Mouse (Mus musculus): ENCODE data around the gene Nadk. TPM values are rescaled to one million over a fixed set of nuclear protein-coding genes. Genes with fewer than 3 reads are reported as not detected.

Nadk gene
- polyA plus RNA-seq, 1 experiment from 2014 or later, result 116 TPM

DNA sequence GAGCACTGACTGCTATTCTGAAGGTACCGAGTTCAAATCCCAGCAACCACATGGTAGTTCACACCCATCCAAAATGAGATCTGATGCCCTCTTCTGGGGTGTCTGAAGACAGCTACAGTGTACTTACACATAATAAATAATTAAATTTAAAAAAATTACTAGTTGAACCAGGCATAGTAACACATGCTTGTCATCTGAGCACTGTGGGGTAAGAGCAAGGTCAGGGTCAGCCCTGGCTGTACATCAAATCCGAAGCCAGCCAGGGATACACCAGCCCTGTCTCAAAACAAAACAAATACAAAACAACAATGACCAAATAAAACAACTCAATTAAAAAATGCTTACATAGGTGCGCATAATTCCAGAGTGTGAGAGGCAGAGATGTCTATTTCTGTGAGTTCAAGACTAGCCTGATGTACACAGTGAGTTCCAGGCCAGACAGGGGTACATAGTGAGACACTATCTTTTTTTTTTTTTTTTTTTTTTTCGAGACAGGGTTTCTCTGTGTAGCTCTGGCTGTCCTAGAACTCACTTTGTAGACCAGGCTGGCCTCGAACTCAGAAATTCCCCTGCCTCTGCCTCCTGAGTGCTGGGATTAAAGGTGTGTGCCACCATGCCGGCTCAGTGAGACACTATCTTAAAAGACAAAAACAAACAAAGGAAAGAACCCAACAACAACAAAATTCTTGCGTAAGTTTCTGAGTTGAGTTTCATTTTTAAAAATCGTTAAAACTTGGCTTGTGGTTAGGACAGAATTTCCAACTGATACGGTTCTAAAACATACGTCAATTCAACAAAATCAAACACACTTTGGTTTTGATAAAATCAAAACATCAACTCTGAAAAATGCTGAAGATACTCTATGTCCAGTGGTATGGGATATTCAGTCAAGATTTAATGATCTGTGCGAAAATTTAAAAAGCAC lies 38.0 kb downstream of the Nadk start:
- no peak for DNase-seq (ENCODE audit: low spot score)

GRCm38 (mm10) chr4:155601091-155601996 lies 39.2 kb downstream of the Nadk start, which contains the start of gene Slc35e2:
Gene Slc35e2, plus strand, starts transcription at chr4:155601416.
- DNase-seq (ENCODE audit: low spot score), result peak; percentile 98
- H3K4me3 ChIP-seq, result peak within 1 kb of the TSS; percentile 97
- H3K4me1 ChIP-seq, result peaks cover 19% of the 10 kb centered on the region

More for the DNA sequence above, 38.0 kb downstream of the Nadk start:
- Histone ChIP-seq H3K4me1 (peaks cover 19% of the 10 kb centered on the region), H3K27ac (peak overlapping the region; percentile 100), H3K4me3 (peak overlapping the region; percentile 97), H3K9me3 (replicated peaks) (no peaks in the 10 kb centered on the region), H3K27me3 (ENCODE audit: low read depth, poor library complexity, severe bottlenecking) (no peaks in the 10 kb centered on the region), H3K36me3 (peaks cover 25% of the 10 kb centered on the region)
- WGBS, result 92% methylated on average over 11 of the region's 11 CpGs

GRCm38 (mm10) chr4:155601997-155602456 lies 39.8 kb downstream of the Nadk start:
- Histone ChIP-seq H3K4me1 (peaks cover 19% of the 10 kb centered on the region), H3K36me3 (peaks cover 44% of the 10 kb centered on the region), H3K27ac (peak overlapping the region; percentile 100), H3K27me3 (ENCODE audit: low read depth, poor library complexity, severe bottlenecking) (no peaks in the 10 kb centered on the region), H3K9me3 (replicated peaks) (no peaks in the 10 kb centered on the region), H3K4me3 (peak overlapping the region; percentile 97)
- no peak for DNase-seq (ENCODE audit: low spot score)
- WGBS, result 3% methylated on average over 31 of the region's 31 CpGs

More at GRCm38 (mm10) chr4:155601091-155601996, 39.2 kb downstream of the Nadk start, which contains the start of gene Slc35e2:
- Histone ChIP-seq H3K27ac (peak within 1 kb of the TSS; percentile 100), H3K36me3 (peaks cover 37% of the 10 kb centered on the region), H3K9me3 (replicated peaks) (no peaks in the 10 kb centered on the region), H3K27me3 (ENCODE audit: low read depth, poor library complexity, severe bottlenecking) (no peaks in the 10 kb centered on the region)
- WGBS, result under 1% methylated on average over 60 of the region's 65 CpGs

- Histone ChIP-seq H3K27ac (no peak overlapping the region), H3K9me3 (replicated peaks) (no peaks in the 10 kb centered on the region), H3K4me1 (peaks cover 19% of the 10 kb centered on the region), H3K36me3 (peaks cover 51% of the 10 kb centered on the region), H3K27me3 (ENCODE audit: low read depth, poor library complexity, severe bottlenecking) (no peaks in the 10 kb centered on the region), H3K4me3 (peak overlapping the region; percentile 97)
- WGBS, result 98% methylated on average over 1 of the region's 1 CpGs
- no peak for DNase-seq (ENCODE audit: low spot score)
Measured at GRCm38 (mm10) chr4:155602753-155603152, 40.6 kb downstream of the Nadk start.

GRCm38 (mm10) chr4:155603801-155604200 lies 41.6 kb downstream of the Nadk start:
- Histone ChIP-seq H3K4me1 (peaks cover 14% of the 10 kb centered on the region), H3K9me3 (replicated peaks) (no peaks in the 10 kb centered on the region), H3K36me3 (peaks cover 56% of the 10 kb centered on the region), H3K27me3 (ENCODE audit: low read depth, poor library complexity, severe bottlenecking) (no peaks in the 10 kb centered on the region), H3K4me3 (no peak overlapping the region), H3K27ac (no peak overlapping the region)
- no peak for DNase-seq (ENCODE audit: low spot score)
- WGBS, result 95% methylated on average over 6 of the region's 6 CpGs

- peaks cover 65% of the 10 kb centered on the region for H3K36me3 ChIP-seq
- WGBS, result 96% methylated on average over 4 of the region's 4 CpGs
Measured at GRCm38 (mm10) chr4:155605132-155605531, 43.0 kb downstream of the Nadk start.

DNA sequence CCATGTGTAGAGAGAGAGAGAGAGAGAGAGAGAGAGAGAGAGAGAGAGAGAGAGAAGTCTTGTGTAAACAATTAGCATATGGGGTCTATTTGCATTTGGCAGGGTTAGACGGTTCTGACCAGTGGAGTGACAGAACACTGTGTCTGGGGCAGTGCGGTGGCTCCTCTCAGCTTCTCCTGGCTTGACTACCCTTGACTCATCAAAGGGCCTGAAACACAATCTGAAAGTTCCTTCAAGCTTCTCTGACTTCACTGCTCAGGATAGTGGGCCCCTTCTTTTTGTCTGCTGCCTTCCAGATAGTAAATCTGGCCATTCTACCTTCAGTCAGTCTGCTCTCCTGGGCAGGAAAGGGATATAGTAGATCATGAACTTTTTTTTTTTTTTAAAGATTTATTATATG lies 44.6 kb downstream of the Nadk start:
- Histone ChIP-seq H3K4me3 (no peak overlapping the region), H3K4me1 (peaks cover 11% of the 10 kb centered on the region), H3K36me3 (peaks cover 80% of the 10 kb centered on the region), H3K27me3 (ENCODE audit: low read depth, poor library complexity, severe bottlenecking) (no peaks in the 10 kb centered on the region), H3K9me3 (replicated peaks) (no peaks in the 10 kb centered on the region), H3K27ac (no peak overlapping the region)
- 91% methylated on average over 2 of the region's 2 CpGs for WGBS
- no peak for DNase-seq (ENCODE audit: low spot score)

More at GRCm38 (mm10) chr4:155605132-155605531, 43.0 kb downstream of the Nadk start:
- Histone ChIP-seq H3K9me3 (replicated peaks) (no peaks in the 10 kb centered on the region), H3K27ac (no peak overlapping the region), H3K4me3 (no peak overlapping the region), H3K4me1 (peaks cover 13% of the 10 kb centered on the region), H3K27me3 (ENCODE audit: low read depth, poor library complexity, severe bottlenecking) (no peaks in the 10 kb centered on the region)
- DNase-seq (ENCODE audit: low spot score), result no peak

DNA sequence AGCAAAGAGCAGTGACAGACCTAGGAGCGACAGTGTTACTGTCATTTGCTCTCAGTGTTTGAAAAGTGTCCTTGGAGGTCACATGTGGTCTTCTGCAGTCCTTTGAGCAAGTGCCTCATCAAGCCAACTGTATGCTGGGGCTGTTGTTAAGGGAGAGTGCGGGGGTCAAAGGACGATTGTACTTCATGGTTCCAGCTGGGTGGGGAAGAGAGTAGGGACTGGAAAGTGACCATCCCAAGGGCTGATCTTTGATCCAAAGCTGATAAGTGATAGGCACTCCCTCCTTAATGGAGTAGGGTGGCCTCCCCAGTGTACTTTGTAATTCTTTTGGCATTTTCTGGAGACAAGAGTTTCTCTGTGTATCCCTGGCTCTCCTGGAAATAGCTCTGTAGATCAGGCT lies 49.7 kb downstream of the Nadk start:
- H3K9me3 ChIP-seq (replicated peaks), result no peaks in the 10 kb centered on the region
- no peaks in the 10 kb centered on the region for H3K27me3 ChIP-seq (ENCODE audit: low read depth, poor library complexity, severe bottlenecking)
- H3K4me1 ChIP-seq, result no peaks in the 10 kb centered on the region
- no peak overlapping the region for H3K4me3 ChIP-seq
- no peak overlapping the region for H3K27ac ChIP-seq
- WGBS, result 94% methylated on average over 3 of the region's 3 CpGs
- peaks cover 85% of the 10 kb centered on the region for H3K36me3 ChIP-seq
- DNase-seq (ENCODE audit: low spot score), result no peak

GRCm38 (mm10) chr4:155613264-155613663 lies 51.1 kb downstream of the Nadk start:
- peaks cover 87% of the 10 kb centered on the region for H3K36me3 ChIP-seq
- H3K27ac ChIP-seq, result no peak overlapping the region
- DNase-seq (ENCODE audit: low spot score), result no peak
- no peaks in the 10 kb centered on the region for H3K4me1 ChIP-seq
- no peak overlapping the region for H3K4me3 ChIP-seq
- WGBS, result 97% methylated on average over 3 of the region's 3 CpGs
- no peaks in the 10 kb centered on the region for H3K9me3 ChIP-seq (replicated peaks)
- H3K27me3 ChIP-seq (ENCODE audit: low read depth, poor library complexity, severe bottlenecking), result no peaks in the 10 kb centered on the region

- Histone ChIP-seq H3K4me1 (peaks cover under 1% of the 10 kb centered on the region; the same call in 1 of the 2 replicates), H3K27me3 (ENCODE audit: low read depth, poor library complexity, severe bottlenecking) (no peaks in the 10 kb centered on the region), H3K36me3 (peaks cover 86% of the 10 kb centered on the region), H3K4me3 (no peak overlapping the region), H3K9me3 (replicated peaks) (no peaks in the 10 kb centered on the region), H3K27ac (no peak overlapping the region)
- DNase-seq (ENCODE audit: low spot score), result no peak
- WGBS, result 97% methylated on average over 5 of the region's 5 CpGs
Measured at GRCm38 (mm10) chr4:155618321-155618720, 56.1 kb downstream of the Nadk start.

- DNase-seq (ENCODE audit: low spot score), result peak; percentile 98
- peak within 1 kb of the TSS; percentile 86 for H3K27ac ChIP-seq
- H3K4me1 ChIP-seq, result peaks cover 12% of the 10 kb centered on the region; the same call in 1 of the 2 replicates
- peaks cover 53% of the 10 kb centered on the region for H3K36me3 ChIP-seq
- no peaks in the 10 kb centered on the region for H3K27me3 ChIP-seq (ENCODE audit: low read depth, poor library complexity, severe bottlenecking)
- no peaks in the 10 kb centered on the region for H3K9me3 ChIP-seq (replicated peaks)
- H3K4me3 ChIP-seq, result peak within 1 kb of the TSS; percentile 78
- under 1% methylated on average over 81 of the region's 84 CpGs for WGBS
Measured at GRCm38 (mm10) chr4:155624338-155625291, 62.4 kb downstream of the Nadk start, which contains the start of gene Cdk11b. Gene Cdk11b, plus strand, starts transcription at chr4:155624854.

All from limb, embryonic 10.5 days (tissue).